Mouse (Mus musculus) natural killer cell, adult 2 months (primary cell): ENCODE data around the gene Lcn9.
"Not testable (repeated sequence)": the region's sequence is repeated elsewhere in the genome, so short reads cannot be mapped to it uniquely, and the experiment has no call there.

Experiments used
- DNase-seq, 2 experiments: peaks; one replicate each; pipeline ENCODE4 v3.0.0; 2022; ENCODE audit warnings: low spot score in 2 of 2

Gene Lcn9

DNA sequence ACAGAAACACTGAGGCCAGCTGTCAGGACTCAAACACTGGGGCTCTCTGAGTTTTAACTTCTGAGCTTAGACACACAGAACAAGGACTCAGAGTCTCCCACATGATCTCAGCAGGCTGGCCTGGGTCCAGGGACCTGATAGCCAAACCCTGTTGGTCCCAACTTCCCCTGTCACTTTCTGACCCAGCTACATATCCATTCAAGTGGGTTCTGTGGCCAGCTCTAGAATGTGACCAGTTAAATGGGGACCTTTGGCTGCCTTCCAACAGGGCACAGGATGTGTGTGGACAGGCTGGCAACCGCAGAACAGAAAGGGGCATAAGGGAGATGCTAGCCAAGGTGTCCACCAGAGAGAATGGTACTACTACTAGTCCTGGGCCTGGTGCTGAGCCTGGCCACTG lies at the start of gene Lcn9:
TSS of gene Lcn9 (plus strand) at position 348 of the 400 bp plus-strand sequence.
- DNase-seq, result peak; percentile 29 to 47

- no peak for DNase-seq
These were observed 49.4 kb upstream of the Lcn9 start for GRCm38 (mm10) chr2:25773507-25773906.

- no peak for DNase-seq
These were observed 48.3 kb upstream of the Lcn9 start for GRCm38 (mm10) chr2:25774640-25775039.

DNA sequence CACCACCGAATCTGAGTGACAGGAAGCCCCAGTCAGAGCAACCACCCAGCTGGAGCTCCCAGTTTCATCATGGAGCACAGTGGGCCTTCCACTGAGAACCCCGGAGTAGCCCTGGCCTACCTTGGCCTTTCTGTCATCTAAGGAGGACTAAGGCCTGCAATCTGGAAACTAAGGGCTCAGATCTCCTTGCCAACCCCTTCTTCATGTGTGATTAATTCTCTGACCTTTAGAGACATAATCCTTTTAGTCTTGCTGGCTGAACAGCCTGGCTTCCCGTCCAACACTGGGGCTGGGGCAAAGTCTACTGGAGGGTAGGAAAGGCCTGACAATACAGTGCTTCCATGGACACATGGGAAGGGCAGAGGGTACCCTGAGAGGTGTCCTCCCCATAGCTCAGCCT lies 47.0 kb upstream of the Lcn9 start:
- no peak for DNase-seq

- DNase-seq, result no peak
These were observed 46.2 kb upstream of the Lcn9 start, which contains the start of gene Lcn11 for GRCm38 (mm10) chr2:25776717-25777116. TSS of gene Lcn11 (plus strand) at chr2:25777017.

GRCm38 (mm10) chr2:25779076-25779475 lies 43.9 kb upstream of the Lcn9 start:
- no peak for DNase-seq

DNA sequence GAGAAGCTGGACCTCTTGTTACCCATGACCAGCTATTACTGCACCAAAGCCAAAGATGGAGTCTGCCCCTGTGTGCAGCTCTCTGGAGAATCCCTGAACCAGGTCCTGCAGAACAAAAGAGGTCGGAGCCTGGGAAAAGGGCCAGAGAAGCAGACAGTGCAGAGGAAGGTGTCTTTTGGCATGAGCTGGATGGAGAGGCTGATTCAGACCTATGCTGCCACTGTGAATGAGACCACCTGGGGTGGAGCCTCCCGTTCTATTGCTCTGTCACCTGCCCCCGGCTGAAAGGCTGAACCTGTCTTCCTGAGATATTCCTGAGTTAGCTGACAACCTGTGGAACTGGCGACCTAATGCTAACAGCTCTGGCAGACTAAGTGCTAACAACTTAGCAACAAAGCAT lies 42.0 kb upstream of the Lcn9 start:
- DNase-seq, result no peak

DNA sequence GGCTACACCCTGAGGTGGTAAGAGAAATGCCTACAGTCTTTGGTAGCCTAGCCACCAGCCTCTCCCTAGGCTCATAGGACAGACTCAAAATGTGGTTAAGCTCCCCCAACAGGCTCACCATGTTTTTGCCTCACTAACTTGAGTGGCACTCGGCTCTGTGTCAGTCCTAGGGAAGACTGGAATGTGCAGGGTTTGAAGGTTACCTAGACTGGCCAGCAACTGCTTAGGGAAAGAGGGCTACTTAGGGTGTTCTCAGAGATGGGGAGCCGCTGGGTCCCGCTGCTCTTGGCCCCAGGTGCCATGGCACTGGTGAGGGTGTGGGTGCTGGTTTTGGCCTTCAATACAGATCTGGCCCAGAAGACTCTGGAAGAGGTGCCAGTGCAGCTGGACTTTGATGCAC lies 41.0 kb upstream of the Lcn9 start, which contains the start of gene Gm13539:
TSS of gene Gm13539 (plus strand) at position 301 of the 400 bp plus-strand sequence.
- DNase-seq, result no peak

GRCm38 (mm10) chr2:25785573-25786322 lies 37.2 kb upstream of the Lcn9 start:
- DNase-seq, result no peak

- DNase-seq, result no peak
These were observed 33.9 kb upstream of the Lcn9 start for GRCm38 (mm10) chr2:25789092-25789491.

- no peak for DNase-seq
These were observed 25.3 kb upstream of the Lcn9 start for GRCm38 (mm10) chr2:25797635-25798034.

DNA sequence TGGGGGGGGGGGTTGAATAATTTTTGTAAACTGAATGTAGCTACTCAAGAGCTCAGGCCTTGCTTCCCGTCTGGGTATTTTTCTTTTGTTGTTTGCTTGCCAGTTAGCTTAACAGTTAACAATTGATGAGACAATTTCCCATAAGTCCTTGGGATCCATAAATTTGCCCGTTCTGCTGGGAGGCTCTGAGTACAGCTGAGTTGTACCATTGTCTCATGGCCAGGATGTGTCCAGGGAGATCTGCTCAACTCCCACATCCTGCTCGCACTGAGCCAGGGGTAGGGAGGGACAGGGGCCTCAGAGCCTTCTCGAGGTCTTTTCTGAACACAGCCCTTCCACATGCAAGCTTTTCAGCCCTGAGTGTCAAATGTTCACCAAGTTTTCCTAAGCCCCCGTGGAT lies 24.9 kb upstream of the Lcn9 start:
- no peak for DNase-seq

- DNase-seq, result no peak
These were observed 11.2 kb upstream of the Lcn9 start for GRCm38 (mm10) chr2:25811711-25812110.

GRCm38 (mm10) chr2:25813364-25813763 lies 9.6 kb upstream of the Lcn9 start:
- no peak for DNase-seq

DNA sequence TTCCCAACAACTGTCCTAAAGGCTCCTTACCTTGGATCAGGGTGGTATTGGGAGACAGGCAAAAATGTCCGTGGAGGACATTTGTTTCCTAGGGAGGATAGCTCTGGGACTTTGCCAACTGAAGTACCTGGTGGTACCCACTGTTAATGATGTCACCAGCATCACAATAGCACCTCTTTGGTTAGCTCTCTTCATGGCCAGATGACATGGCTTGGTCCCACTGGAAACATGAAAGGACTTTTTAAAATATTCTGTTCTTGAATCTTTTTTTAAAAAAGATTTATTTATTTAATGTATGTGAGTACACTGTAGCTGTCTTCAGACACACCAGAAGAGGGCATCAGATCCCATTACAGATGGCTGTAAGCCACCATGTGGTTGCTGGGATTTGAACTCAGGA lies 7.2 kb upstream of the Lcn9 start, which contains the start of gene Glt6d1:
TSS of gene Glt6d1 (minus strand) at position 101 of the 400 bp plus-strand sequence.
- not testable (repeated sequence) for DNase-seq

- DNase-seq, result no peak
These were observed 1.8 kb downstream of the Lcn9 start for GRCm38 (mm10) chr2:25824751-25825150.

GRCm38 (mm10) chr2:25828344-25828947 lies 5.5 kb downstream of the Lcn9 start:
- no peak for DNase-seq

DNA sequence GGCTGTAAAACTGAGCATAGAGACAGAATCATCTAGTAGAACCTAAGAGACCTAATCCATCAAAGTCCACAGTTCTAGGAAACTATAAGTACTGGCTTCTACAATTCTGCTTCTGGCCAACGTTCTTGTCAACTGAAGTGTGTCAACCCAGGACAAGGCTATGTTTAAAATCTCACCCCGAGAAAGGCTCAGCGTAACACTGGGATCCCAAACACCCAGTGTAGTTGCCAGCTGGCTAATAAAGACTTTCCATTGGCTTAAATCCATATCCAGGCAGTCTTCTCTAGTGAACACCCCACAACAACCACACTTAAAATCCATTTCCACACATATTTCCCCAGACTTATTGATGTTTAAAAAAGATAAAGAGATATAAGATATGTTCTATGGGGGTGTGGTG lies 7.8 kb downstream of the Lcn9 start:
- no peak for DNase-seq

GRCm38 (mm10) chr2:25836291-25836690 lies 13.3 kb downstream of the Lcn9 start:
- peak; percentile 55 to 57 for DNase-seq

- DNase-seq, result no peak
These were observed 19.2 kb downstream of the Lcn9 start for GRCm38 (mm10) chr2:25842161-25842560.

DNA sequence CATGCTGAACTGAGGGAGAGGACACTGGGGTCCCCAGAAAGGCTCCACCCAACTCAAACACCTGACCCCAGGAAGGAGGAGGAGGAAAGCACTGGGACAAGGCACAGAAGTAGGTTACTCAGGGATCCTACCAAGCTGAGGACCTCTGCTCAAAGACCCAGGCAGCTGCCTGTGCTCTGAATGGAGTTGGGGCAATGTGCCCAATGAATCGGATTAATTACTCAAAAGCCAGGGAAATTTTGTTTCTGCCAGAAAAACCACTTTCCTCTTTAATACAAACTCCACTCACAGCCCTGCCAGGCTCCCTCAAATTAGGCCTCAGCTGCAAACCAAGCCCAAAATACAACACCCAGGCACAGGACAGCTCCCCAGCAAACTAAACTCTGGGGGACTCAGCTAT lies 19.8 kb downstream of the Lcn9 start:
- DNase-seq, result no peak

DNA sequence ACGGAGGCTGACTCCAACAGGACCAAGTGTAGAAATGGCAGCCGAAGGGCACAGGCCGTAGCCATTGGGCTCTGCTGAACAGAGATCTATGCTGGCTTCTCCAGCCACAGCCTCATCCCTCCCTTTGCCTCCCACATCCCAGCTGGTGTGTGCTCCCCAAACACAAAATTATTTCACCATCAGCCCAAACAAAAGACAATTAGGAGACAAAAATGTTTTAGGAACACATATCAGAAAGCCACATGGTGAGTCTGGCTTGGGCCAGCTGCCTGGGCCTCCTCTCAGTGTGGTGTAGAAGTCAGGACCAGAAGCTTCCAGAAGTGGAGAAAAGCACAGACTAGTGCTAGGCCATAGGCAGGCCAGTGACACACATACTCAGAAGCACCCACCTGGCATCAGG lies 21.1 kb downstream of the Lcn9 start:
- DNase-seq, result no peak

DNA sequence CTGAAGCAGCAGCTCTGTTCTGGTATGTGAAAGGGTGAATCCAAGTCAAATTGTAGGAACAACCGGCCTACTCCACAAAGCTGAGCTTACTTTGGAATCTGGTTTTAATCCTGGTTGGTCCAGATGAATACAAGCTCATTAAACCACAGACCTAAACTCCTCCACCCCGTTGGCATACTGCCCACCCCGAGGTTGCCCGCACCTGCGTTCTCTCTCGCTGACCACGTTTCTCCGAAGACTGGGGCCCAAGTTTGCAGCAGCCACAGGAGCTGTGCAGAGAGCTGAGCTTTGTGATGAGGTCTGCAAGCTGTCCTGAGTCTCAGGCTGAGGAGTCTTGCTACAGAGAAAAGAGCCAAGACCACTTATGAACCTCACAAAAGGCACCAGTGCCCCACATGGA lies 23.6 kb downstream of the Lcn9 start:
- DNase-seq, result no peak
